27 mouse cellular contexts compared by ENCODE assay signal in the genomic region with DNA sequence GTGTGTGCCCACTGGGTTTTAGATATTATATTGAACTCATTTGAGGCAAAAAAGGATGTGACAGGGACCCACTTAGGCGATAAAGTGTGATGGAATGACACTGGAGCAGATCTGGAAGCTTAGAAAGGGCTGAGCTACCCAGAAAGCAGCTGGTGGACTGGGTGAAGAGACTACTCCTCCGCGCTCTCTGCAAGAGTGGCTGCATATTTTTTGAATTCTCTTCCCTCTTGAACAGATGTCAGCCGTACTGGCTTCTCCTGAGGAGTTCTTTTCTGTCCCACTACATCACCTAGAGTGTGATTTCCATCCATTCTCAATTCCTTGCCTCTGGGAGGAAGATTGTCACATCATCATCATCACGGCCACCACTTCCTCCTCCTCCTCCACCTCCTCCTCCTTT. TPM values are rescaled to one million over a fixed set of nuclear protein-coding genes. Genes with fewer than 3 reads are reported as not detected.
A peak's percentile ranks its signal among the peaks of the same experiment; 100 is the strongest.
DNase-seq lines count a peak whose midpoint lies in the region; ATAC-seq and TF ChIP-seq lines count a peak whose summit lies in the region.
"Had no signal": no experiment of that assay in that cellular context is flagged by ENCODE, and none has a peak within 500 bp of the region (broad histone marks: within the 10 kb centered on the region; RNA-seq: fewer than 3 reads in every experiment).

No protein-coding gene starts in this region.

- peak overlapping the region; percentile 43; the same call in 1 of the 2 replicates for H3K27ac ChIP-seq in layer of hippocampus, adult 2 months
- H3K27ac ChIP-seq: embryonic facial prominence, embryonic 13.5 days; embryonic facial prominence, embryonic 15.5 days; forebrain, embryonic 10.5 days; forebrain, embryonic 12.5 days had no signal

- no peak overlapping the region for H3K4me3 ChIP-seq in layer of hippocampus, adult 2 months
- H3K4me3 ChIP-seq: embryonic facial prominence, embryonic 13.5 days; embryonic facial prominence, embryonic 15.5 days; erythroblast, embryonic 14.5 days; forebrain, embryonic 10.5 days; forebrain, embryonic 12.5 days had no signal

- peak; percentile 89 for ATAC-seq in frontal cortex, adult (ENCODE audit: low TSS enrichment)
- ATAC-seq: activated CD4-positive, CD25-positive, alpha-beta regulatory T cell, adult 4 months; CD4-positive, CD25-positive, alpha-beta regulatory T cell, adult 4 months; forebrain, embryonic 14.5 days; forebrain, embryonic 16.5 days; Patski had no signal

- no peak for TF ChIP-seq CTCF in layer of hippocampus, adult 2 months (conservative IDR thresholded peaks at IDR 0.05)

- DNase-seq in frontal cortex, postnatal 14 days (ENCODE audit: low spot score in 2 of 2), result no peak
- DNase-seq in layer of hippocampus, adult 2 months (ENCODE audit: low spot score in 2 of 2), result peak in 1 of 2 experiments; percentile 42
- DNase-seq in layer of hippocampus, adult 9-10 months (ENCODE audit: low spot score), result no peak
- peak; percentile 74 for DNase-seq in brain, adult 2 months (ENCODE audit: low read depth, low spot score)
- DNase-seq in lung, postnatal 10 days, result no peak
- DNase-seq: adrenal gland, adult 8-10 months; adrenal gland, postnatal 14 days; adrenal gland, postnatal 36 days; B cell, adult 2 months; cerebellum, adult 11 months; cerebellum, adult 18-20 months; cerebellum, adult 8-10 months; cerebellum, adult 9-11 months; cerebellum, postnatal 14 days; cerebellum, postnatal 36 days; embryo, embryonic 11 days had no signal

RNA-seq across cellular contexts. Expression of a gene that starts 26.9 kb away (rescaled TPM):
- 100 to 1,000 TPM; 127 to 130 TPM for total RNA-seq in layer of hippocampus, adult 2 months (2021)
